Mouse (Mus musculus) bone marrow, adult 2 months (tissue): ENCODE results near the gene Btn1a1. TPM values are rescaled to one million over a fixed set of nuclear protein-coding genes. Genes with fewer than 3 reads are reported as not detected.

Source experiments
- H3K27ac ChIP-seq: fragments of 200-500 bp; 2 replicates; pipeline ENCODE4 v1.5.1; 2012; ENCODE audit warnings: low read depth, mild to moderate bottlenecking, control low read depth, inconsistent platforms, low read length; ENCODE audit not compliant: control insufficient read depth, poor library complexity, insufficient read depth
- H3K4me1 ChIP-seq: fragments of 200-500 bp; 2 replicates; pipeline ENCODE4 v1.6.1; 2011; ENCODE audit warnings: low read length; ENCODE audit not compliant: control insufficient read depth, insufficient read depth
- H3K4me3 ChIP-seq: fragments of 200-500 bp; replicated peaks from 2 replicates; pipeline ENCODE3; 2011; ENCODE audit warnings: mild to moderate bottlenecking, low read depth, low read length, control low read depth; ENCODE audit not compliant: control insufficient read depth
- CTCF ChIP-seq: fragments of 200-500 bp; IDR thresholded peaks from 2 replicates; pipeline ENCODE4 v1.5.1; 2011; ENCODE audit warnings: low read length, control low read depth; ENCODE audit not compliant: control insufficient read depth, insufficient read depth
- POLR2A ChIP-seq: fragments of 200-500 bp; IDR thresholded peaks from 2 replicates; pipeline ENCODE4 v1.6.1; 2011; ENCODE audit warnings: low read depth, mild to moderate bottlenecking, control low read depth, low read length, borderline replicate concordance; ENCODE audit not compliant: control insufficient read depth
- WGBS: fragments of 180-500 bp; shearing (Covaris S2); methylation state at CpG from one replicate; pipeline ENCODE4 v1.1.7; 2018; 5-methylcytosine and 5-hydroxymethylcytosine counted together
- polyA plus RNA-seq: library from polyadenylated mRNA; stranded (reverse); fragments of >200 nt; gene quantifications from 2 replicates; pipeline ENCODE4 v1.2.4, GENCODE M21; 2011; ENCODE audit warnings: low replicate concordance; ENCODE audit not compliant: missing spikeins, insufficient read depth, insufficient read length

Btn1a1 gene
- polyA plus RNA-seq, 1 experiment = 0.87 TPM

- TF ChIP-seq POLR2A = no peak
- no peak for TF ChIP-seq CTCF
- Histone ChIP-seq H3K27ac (no peak overlapping the region), H3K4me3 (peak overlapping the region; percentile 69), H3K4me1 (no peaks in the 10 kb centered on the region; the same call in 1 of the 2 replicates)
- under 1% methylated on average over 17 of the region's 17 CpGs for WGBS
These were observed 27.8 kb downstream of the Btn1a1 start for GRCm38 (mm10) chr13:23437908-23438307.

- Histone ChIP-seq H3K4me1 (no peaks in the 10 kb centered on the region; the same call in 1 of the 2 replicates), H3K4me3 (peak overlapping the region; percentile 69), H3K27ac (peak overlapping the region; percentile 53)
- WGBS = under 1% methylated on average over 32 of the region's 32 CpGs
- TF ChIP-seq CTCF (no peak), POLR2A (no peak)
These were observed 28.6 kb downstream of the Btn1a1 start for GRCm38 (mm10) chr13:23436861-23437822.

GRCm38 (mm10) chr13:23436231-23436661, 29.5 kb downstream of the Btn1a1 start:
- Histone ChIP-seq H3K27ac (no peak overlapping the region), H3K4me1 (no peaks in the 10 kb centered on the region; the same call in 1 of the 2 replicates), H3K4me3 (no peak overlapping the region)
- TF ChIP-seq CTCF (no peak), POLR2A (no peak)
- WGBS = 2% methylated on average over 11 of the region's 11 CpGs

DNA sequence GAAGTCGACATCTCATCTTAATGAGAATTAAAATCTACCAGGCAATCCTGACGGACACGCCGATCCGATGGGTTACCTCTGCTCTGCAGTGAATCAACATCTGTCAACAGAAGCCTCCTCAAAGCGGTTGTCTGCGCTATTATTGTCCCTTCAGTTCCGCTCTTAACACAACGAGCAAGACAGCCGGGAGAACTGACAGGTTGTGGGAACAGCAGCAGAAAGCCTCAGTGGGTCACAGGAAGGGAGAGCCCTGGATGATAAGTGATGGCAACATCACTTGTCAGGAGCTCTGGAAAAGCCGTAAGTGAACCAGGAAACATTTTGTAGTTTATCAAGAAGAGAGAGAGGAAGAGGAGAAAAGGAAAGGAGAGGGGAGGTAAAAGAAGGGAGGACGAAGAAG, 30.0 kb downstream of the Btn1a1 start:
- 30% methylated on average over 12 of the region's 12 CpGs for WGBS
- no peak overlapping the region for H3K27ac ChIP-seq
- peak overlapping the region; percentile 16 for H3K4me3 ChIP-seq
- TF ChIP-seq POLR2A (no peak), CTCF (no peak)
- H3K4me1 ChIP-seq = no peaks in the 10 kb centered on the region; the same call in 1 of the 2 replicates

DNA sequence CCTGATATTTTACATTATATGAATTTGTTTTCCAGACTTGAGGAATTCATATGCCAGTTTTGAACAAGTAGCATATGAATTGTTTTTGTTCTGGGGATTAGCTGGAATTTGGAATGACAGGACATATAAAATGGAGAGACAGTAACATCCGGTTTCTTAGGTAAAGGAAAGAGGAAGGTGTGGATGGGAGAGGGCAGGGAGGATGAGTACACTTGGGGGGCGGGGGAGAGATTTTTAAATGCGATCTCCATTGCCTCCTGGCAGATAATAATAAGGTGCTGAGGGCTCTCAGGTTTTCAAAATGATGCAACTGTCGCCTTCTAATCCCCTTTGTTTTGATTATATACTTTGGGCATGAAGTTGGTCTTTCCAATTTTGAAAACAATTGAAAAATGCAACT, 30.5 kb downstream of the Btn1a1 start:
- 68% methylated on average over 4 of the region's 4 CpGs for WGBS
- Histone ChIP-seq H3K4me1 (no peaks in the 10 kb centered on the region; the same call in 1 of the 2 replicates), H3K4me3 (no peak overlapping the region), H3K27ac (no peak overlapping the region)
- TF ChIP-seq POLR2A = no peak
- TF ChIP-seq CTCF = no peak

GRCm38 (mm10) chr13:23434426-23434825, 31.3 kb downstream of the Btn1a1 start:
- Histone ChIP-seq H3K4me1 (no peaks in the 10 kb centered on the region; the same call in 1 of the 2 replicates), H3K4me3 (no peak overlapping the region), H3K27ac (no peak overlapping the region)
- WGBS = 72% methylated on average over 7 of the region's 7 CpGs
- TF ChIP-seq POLR2A = no peak
- TF ChIP-seq CTCF = no peak

- no peak for TF ChIP-seq CTCF
- TF ChIP-seq POLR2A = no peak
- Histone ChIP-seq H3K4me1 (no peaks in the 10 kb centered on the region; the same call in 1 of the 2 replicates), H3K4me3 (no peak overlapping the region), H3K27ac (no peak overlapping the region)
- WGBS = 78% methylated on average over 5 of the region's 5 CpGs
These were observed 31.9 kb downstream of the Btn1a1 start for GRCm38 (mm10) chr13:23433801-23434200.

DNA sequence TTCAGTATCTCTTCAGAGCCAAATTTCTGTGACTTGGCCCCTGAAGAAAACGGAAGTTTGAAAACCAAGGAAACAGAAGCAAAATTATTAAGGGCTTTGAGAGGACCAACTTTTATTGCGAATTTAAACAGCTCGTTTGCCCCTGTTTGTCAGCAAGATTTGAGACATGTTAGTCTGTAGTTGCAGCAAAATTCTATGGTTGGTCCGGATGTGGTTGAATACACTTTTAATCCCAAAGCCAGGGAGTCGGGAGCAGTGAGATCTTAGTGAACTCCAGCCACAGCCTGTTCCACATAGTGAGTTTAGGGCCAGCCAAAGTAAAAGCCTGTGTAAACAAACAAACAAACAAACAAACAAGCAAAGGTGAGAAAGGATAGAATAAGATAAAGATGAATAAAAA, 32.5 kb downstream of the Btn1a1 start:
- Histone ChIP-seq H3K4me1 (no peaks in the 10 kb centered on the region; the same call in 1 of the 2 replicates), H3K27ac (no peak overlapping the region), H3K4me3 (peak overlapping the region; percentile 31)
- WGBS = 2% methylated on average over 5 of the region's 5 CpGs
- TF ChIP-seq CTCF (no peak), POLR2A (no peak)
